Mouse (Mus musculus): ENCODE results near the gene Krtap5-1.
A peak's percentile ranks its signal among the peaks of the same experiment; 100 is the strongest.
"Not testable (repeated sequence)": the region's sequence is repeated elsewhere in the genome, so short reads cannot be mapped to it uniquely, and the experiment has no call there.

The Krtap5-1 gene

DNA sequence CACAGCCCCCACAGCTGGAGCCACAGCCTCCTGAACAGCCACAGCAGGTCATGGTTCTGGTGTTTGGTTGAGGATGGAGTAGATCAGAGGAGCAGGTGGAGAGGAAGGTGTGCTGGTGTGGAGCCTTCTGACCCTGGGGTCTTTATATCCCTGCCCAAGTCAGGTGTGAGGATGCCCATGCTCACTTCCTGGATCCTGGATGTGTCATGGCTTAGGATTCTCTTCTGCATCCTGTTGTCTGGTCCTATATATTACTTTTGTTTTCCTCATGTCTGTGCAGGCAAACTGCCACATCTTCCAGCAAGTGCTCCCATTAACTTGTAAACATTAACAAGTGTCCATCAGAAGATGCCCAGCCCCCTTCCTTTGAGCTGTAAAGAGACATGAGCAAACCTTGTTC is at the start of gene Krtap5-1:
TSS of gene Krtap5-1 (minus strand) at position 101 of the 400 bp plus-strand sequence.
- DNase-seq: not testable (repeated sequence)

DNA sequence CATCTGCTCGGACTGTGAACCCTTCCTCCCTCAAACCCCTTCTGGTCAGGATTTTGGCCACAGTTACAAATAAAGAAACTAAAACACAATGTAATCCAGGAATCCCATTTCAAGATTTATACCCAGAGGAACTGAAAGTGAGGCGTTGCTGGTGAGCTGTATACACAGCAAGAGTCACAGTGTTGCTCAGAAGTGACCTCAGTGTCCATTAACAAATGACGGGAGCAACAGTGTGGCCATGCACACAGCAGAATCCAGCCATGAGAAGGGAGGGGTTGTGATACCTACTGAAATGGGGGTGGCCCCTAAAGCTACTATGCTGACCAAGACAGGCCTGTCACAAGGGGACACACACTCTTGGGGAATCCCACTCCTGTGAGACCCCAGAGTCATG is 45.3 kb upstream of the Krtap5-1 start:
- no peak for DNase-seq

DNA sequence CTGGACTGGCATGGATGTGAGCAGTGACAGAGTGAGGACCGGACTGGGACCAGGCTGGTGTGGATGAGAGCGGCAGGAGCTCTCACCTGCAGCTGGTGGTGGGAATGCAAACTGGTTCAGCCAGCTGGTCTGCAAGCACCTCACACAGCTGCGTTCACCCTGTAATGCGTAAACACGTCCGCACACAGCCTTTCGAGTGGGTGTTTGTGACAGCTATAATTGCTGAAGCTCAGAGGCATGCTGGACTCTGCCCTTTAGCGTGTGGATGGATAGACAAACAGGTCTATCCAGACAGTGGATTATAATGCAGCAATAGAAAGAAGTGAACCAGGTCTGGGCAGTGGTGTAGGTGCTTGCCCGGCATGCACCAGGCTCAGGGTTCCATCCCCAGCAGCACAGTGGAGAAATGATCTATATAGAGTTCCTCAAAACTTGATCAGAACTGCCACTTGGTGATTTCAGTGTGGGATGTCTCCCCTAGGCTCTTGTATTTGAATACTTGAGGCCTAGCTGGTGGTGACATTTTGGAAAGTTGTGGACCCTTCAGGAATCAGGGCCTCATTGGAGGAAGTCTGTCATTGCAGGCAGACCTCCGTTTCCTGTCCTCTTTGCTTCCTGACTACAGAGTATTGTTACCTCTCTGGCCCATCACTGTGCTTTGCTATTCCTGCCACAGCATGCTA is 44.8 kb upstream of the Krtap5-1 start:
- no peak for DNase-seq

DNA sequence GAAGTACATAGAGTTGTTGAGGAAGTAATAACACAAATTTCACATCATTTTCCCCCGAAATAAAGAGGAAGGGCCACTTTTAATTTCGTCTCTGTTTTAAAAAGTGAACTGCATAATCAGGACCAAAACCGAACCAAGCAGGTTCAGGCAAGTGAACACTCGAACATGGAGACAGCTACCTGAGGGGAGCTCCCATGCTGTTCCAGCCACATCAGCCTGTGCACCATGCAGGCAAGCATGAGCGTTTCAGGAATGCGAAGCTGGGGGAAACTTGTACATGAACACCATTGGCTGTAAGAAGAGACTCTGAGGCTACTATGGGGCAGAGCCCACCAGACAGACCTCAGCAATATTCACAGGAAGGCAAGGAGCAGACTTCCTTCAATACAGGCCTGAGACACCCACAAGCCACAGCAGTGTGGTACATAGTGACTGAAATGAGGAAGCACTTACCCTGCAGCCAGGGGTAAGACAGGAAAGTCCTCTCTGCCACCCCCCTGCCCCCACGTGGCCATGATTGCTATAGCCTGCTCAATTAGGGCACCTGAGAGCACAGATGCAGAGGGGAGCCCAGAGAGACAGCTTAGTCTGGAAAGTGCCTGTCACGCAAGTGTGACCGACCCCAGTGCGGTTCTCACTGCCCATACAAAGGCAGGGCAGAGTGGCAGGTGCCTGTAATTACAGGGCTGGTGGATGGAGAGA is 43.5 kb upstream of the Krtap5-1 start:
- no peak for DNase-seq

DNA sequence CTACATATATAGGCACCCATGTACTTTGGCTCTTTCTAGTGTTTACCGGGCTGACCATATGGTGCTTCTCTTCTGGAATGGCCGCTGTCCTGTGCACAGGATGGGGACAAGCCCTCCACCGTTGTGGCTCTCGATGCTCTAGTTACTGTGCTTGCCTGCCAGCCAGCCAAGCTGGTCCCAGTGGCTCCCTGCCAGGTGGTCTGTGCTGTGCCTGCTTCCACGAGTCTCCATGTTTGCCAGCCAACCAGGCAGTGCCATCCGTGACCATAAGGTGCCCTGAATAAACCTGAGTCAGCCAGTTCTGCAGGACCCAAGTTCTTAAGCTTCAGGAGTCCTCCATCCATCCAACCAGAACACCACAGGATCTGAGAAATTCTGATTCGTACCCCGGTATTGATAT is 38.2 kb upstream of the Krtap5-1 start:
- no peak for DNase-seq

DNA sequence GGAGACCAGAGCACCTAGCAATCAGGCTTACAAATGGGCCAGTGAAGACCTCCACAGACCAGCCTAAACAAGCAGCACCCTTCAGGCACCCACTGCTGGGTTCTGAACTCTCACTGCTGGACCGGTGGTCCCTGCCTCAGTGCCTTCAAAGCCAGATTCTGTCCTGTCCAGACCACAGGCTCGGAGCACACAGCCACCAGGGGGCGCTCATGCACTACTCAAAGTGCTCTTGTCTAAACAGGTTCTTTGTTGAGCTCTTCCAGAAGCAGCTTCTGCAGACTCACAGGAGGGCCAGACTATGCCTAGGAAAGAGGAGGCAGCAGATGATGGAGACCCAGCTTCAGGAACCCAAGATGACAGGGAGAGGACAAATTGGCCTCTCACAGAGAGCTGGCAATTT is 37.3 kb upstream of the Krtap5-1 start:
- DNase-seq: peak; percentile 91

DNA sequence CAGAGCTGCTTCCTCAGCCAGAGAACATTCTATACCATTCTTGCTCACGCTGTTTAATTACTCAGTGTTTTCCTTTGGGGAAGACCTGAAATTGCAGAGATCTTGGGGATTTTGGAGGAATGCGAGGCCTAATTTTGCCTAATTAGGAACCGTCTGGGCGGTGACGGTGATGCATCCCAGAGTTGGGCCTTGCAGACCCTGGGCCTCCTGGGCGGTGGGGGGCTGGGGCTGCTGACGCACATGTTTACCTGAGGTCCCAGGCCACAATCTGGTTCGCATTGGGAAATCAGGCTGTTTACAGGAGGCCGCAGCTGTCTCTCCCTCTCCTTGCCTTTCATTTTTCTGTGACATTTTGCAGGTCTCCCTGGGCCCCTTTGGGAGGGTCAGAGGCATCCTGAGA is 35.8 kb upstream of the Krtap5-1 start:
- not testable (repeated sequence) for DNase-seq

DNA sequence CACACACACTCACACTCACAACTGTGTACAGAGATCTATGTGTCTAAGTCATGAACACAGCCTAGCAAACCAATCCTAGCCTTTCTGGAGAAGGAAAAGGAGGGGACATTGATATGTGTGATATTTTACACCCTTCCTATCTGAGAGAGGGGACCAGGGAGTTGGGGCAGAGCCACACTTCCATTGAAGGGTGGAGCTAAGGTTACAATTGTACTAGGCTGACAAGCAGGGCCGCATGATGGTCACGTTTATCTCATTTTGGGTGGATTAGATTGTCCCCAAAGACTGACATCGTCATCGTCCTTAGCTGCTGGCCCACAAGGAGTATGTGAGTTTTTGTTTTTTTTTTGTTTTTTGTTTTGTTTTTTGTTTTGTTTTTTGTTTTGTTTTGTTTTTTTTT is 34.4 kb upstream of the Krtap5-1 start:
- DNase-seq: no peak

DNA sequence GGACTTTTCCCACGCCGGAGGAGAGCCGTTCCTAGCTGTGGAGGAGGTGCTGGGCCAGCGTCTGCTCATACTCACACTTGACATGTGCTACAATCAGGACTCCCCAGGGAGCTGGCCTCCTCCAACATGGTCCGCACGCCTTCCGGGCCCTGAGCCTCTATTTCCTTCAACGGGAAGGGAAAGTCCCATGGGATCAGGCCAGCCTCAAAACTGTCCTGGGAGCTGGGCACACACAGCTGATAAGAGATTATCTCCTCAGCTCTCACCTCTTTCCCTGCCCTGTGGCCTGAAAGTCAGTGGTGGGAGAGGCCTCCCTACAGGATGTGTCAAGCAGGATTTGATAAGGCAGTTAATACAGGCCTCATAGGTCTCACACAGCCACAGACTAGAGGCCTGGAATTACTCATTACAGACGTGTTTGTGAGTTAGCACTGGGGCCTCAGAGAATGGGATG is 33.4 kb upstream of the Krtap5-1 start:
- no peak for DNase-seq

DNA sequence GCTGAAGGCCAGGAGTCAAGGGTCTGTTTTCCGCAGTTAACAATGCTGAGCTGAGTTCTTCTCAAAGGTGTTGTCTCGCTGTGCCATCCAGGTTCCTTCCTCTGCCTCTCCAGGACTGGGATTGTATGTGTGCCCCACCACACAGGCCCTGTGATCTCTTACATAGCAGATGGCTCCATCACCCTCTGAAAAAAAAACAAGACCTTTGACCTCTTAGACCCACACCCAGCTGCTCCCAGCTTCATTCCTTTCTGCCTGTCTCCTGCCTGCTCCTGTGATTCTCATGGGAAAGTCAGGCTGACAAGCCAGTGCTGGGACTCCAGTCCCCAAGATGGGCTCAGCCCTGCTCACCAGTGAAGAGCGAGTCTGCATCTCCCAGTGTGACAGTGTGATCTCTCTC is 31.6 kb upstream of the Krtap5-1 start:
- DNase-seq: peak; percentile 26

DNA sequence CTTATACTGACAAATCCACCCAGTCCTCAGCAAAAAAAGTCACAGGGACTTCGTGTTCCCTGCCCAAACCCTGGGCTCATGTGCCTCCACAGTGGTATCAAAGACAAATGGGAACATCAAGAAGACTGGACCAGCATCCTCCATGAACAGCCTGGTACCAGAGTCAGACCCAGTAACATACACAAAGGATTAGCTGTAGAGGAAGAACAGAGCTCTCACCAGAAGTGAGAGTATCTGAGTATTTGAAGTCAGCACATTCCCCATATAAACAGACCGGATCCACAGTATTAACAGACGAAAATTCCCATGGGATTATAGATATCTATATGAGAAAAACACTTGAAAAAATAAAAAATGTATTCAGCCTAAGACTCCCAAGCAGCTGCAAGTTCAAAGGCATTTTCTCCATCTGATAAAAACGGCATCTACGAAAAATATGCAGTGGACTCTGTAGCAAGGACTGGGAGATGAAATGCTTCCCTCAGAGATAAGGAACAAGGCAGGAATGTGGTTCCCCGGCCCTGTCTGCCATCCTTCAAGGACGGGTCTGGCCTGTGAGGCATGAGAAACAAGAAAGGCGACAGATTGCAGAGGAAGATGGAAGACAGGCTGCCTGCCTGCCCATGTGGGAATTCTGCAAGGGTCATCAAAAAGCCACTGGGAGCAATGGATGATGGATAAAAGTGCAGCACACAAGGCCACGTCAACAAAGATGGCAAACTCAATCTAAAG is 30.0 kb upstream of the Krtap5-1 start:
- no peak for DNase-seq

DNA sequence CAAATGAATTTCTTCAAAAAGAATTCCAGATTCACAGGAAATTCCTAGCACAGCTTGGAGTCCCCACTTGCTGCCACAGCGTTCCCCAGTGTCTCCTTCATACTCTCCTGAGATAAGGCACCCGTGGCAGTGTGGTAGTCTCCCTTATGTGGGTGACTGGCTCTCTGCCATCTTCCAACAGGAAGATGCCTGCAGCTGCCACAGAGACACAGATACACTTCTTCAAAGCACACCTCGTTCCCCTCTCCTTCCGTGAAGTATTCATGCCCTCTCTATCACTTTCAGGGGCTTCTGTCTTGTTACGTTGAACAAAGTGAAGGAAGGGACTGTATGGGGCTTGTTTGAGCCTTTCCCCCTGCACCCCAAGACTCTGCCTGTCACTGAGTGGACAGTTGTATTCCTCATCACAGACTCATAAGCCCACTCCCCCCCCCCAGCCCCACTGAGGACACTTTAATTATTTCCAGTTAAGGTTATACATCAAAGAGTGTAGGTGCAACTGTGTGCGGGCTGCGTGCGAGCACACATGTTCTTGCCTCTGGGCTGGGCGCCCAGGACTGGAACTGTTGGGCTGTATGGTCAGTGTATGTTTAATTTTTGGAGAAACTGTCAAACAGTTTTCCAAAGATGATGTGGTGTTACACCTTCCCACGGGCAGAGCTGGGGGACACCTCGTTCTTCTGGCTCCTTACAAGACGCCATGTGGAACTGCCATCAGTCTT is 26.6 kb upstream of the Krtap5-1 start:
- DNase-seq: no peak

DNA sequence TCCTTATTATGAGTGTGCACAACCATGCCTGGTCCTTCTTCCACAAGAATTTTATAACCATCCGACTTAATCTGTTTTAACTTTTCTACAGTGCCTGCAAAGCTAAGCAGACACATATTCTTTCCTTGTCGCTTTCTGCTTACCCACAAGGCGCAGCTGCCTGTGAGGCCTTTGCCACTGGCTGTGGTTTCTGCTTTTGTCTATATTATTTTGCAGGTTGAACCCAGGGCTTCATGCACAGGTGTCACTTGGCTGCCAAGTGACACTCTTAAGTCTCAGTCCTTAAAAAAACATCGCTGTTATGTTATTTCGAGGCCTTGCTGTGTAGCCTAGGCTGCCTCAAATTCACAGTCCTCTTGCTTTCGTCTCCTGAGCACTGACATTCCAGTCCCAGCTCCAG is 25.7 kb upstream of the Krtap5-1 start:
- no peak for DNase-seq

DNA sequence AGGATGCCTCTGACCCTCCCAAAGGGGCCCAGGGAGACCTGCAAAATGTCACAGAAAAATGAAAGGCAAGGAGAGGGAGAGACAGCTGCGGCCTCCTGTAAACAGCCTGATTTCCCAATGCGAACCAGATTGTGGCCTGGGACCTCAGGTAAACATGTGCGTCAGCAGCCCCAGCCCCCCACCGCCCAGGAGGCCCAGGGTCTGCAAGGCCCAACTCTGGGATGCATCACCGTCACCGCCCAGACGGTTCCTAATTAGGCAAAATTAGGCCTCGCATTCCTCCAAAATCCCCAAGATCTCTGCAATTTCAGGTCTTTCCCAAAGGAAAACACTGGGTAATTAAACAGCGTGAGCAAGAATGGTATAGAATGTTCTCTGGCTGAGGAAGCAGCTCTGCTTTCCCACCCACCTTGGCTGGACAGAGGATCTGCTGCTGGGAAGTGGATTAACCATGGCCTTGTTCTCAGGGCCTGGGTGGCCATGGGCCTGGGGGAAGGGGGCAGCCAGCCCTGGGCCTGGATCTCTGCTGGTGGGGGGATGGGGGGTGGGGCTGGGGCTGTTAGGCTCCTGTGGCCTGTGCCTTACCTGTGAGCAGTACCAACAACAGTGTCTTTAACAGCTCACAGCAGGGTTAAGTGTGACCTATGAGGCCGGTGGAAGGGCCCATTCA is 24.9 kb upstream of the Krtap5-1 start:
- not testable (repeated sequence) for DNase-seq

DNA sequence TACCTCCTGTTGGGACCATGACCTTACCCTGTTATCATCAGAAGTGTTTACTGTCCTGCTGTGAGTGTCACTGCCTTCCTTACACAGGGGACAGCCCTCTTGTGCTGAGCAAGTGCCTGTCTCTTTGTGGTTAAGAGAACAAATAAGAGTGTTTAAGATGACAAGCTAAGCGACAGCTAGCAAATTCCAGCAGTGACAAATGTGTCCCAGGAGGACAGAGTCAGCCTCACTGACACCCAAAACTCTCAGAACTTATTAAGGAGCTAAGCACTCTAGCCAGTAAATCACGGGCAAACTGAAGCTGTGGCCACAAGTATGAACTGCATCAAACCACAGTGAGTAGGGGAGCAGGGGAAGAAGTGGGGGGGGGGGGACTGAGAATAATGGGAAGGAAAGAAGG is 24.0 kb upstream of the Krtap5-1 start:
- DNase-seq: no peak

DNA sequence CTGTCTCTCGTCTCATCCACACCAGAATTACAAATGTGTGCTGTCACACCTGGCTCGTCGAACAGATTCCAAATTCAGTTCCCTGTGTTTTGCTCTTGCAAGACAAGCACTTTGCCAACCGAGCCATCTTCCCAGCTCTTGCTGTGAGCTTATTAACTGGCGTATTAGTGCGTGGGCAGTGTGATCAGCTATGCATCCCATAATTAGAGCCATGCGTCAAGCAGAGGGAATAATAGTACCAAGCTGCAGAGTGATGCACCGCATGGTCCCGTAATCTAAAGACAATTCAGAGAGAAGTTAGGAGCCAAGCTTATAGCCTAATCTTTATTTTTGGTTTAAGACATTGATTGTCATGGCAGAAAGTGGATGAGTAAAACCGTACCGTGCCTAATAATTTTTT is 22.2 kb upstream of the Krtap5-1 start:
- DNase-seq: no peak

DNA sequence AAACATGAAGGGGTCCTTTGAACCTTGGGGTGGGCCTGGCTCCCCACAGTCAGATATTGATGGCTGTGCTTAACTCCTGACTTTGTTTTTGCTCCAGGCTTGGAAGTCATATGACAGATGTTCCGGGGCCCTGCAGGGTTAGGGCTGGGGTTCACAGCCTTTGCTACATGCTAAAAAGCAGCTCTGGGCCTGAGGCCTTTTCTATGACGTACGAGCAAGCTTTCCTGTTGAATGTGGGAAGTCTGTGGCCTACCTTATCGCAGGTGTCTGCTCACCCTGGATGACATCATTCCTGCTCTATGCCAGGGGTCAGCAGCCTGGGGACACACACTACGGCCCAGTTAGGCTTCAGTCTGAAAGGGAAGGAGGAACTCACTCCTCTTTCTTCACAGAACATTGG is 20.3 kb upstream of the Krtap5-1 start:
- DNase-seq: no peak

DNA sequence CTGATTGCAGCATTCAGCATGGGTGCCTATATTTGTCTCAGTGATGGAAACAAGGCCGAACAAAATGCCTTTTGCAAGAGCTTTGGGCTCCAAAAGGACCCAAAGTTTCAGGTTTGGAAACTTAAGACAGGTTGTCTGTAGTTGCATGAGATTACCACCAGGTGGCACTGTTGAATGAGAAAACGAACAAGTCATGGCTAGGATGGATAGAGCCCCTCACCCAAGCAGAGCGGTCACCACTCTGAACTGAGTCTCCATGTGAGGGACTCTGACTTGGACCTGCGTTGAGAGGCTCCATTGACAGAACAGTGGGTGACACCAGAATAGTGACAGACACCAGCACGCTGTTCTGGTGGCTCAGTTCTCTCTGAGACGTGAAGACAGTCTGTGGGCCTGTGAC is 19.6 kb upstream of the Krtap5-1 start:
- peak; percentile 74 for DNase-seq

DNA sequence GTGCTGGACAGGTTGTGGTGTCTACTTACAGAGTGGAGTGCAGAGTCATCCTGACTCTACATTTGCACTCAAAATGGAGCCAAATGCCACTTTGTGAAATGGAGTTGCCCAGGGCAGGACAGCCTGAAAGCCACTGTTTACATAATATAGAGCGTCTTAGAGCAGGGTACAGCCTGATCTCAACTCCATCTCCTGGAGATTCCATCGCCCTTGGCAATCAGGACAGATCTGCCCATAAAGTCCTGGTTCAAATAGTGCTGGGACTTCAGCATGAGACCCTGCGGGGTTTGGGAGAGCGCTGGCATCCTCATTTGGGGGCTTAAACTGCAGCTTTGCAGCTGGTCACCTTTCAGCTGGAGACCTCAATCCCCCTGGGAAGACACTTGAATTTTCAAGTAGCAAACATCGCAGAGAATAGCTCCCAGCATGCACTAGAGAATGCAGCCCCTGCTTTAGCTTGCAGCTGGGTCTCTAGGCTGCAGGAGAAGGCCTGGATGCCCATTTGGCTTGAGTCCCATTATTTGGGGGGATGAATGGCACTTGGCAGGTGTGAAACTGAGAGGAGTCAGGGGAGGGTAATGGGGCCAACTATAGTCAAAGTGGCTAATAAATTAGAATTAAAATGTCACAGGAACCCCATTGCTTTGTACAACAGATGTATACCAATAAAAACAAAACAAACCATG is 17.8 kb upstream of the Krtap5-1 start:
- no peak for DNase-seq

DNA sequence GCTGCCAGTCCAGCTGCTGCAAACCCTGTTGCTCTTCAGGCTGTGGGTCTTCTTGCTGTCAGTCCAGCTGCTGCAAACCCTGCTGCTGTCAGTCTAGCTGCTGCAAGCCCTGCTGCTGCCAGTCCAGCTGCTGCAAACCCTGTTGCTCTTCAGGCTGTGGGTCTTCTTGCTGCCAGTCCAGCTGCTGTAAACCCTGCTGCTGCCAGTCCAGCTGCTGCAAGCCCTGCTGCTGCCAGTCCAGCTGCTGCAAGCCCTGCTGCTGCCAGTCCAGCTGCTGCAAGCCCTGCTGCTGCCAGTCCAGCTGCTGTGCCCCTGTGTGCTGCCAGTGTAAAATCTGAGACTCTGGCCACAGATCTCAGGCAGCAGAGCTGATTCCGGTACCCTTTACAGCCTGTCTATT is 7.0 kb upstream of the Krtap5-1 start:
- DNase-seq: not testable (repeated sequence)

DNA sequence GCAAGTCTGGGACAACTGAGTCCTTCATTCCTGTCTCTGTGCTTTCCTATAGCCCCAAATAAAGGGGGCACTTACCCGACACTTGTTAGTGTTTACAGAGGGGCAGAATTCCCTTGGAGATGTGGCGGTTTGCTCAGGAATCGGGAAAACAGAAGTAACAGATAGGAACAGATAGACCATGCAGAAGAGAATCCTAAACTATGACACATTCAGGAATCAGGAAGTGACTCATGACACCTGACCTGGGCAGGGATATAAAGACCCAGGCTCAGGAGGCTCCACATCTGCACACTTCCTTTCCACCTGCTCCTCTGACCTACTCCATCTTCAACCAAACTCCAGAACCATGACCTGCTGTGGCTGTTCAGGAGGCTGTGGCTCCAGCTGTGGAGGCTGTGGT is 6.3 kb upstream of the Krtap5-1 start, which contains the start of gene Krtap5-4:
TSS of gene Krtap5-4 (plus strand) at position 301 of the 400 bp plus-strand sequence.
- DNase-seq: no peak

DNA sequence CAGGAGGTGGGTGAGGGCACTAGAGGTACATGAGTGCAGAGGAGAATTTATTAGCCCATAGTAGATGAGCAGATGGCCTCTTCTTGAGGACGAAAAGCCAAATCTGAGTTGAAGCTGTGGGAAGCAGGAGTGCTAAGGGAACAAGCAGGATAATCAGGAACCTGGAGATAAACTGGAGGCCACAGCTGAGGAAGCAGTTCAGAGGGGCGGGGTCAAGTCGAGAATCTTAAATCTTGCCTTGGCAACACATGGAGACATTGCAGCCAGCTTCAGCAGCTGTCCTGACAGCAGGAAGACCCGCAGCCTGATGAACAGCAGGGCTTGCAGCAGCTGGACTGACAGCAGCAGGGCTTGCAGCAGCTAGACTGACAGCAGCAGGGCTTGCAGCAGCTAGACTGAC is 810 bp downstream of the Krtap5-1 start:
- not testable (repeated sequence) for DNase-seq

All from retina, postnatal 1 day (tissue).